Mouse (Mus musculus) lung, embryonic 14.5 days (tissue): Measurements from ENCODE around the gene Abhd17a. TPM values are rescaled to one million over a fixed set of nuclear protein-coding genes. Genes with fewer than 3 reads are reported as not detected.

Experiments used
- ATAC-seq: fragments of 200-750 bp; cut with Nextera tagmentation; 2 replicates; pipeline ENCODE4 v1.8.0; 2017; ENCODE audit warnings: mild to moderate bottlenecking, moderate TSS enrichment, moderate library complexity; ENCODE audit not compliant: insufficient read depth
- DNase-seq: peaks from one replicate; pipeline ENCODE4 v3.0.0-alpha.2; 2015
- H3K27ac ChIP-seq: fragments of 300-500 bp; sonication (generic); 2 replicates; pipeline ENCODE4 v1.5.1; 2014; ENCODE audit warnings: low read depth, mild to moderate bottlenecking, moderate library complexity
- H3K27me3 ChIP-seq: fragments of 300-500 bp; sonication (generic); 2 replicates; pipeline ENCODE4 v1.6.1; 2014; ENCODE audit warnings: low read length, control low read depth; ENCODE audit not compliant: insufficient read depth
- H3K36me3 ChIP-seq: fragments of 300-500 bp; sonication (generic); 2 replicates; pipeline ENCODE4 v1.6.1; 2014; ENCODE audit warnings: control low read depth; ENCODE audit not compliant: insufficient read depth
- H3K4me1 ChIP-seq: fragments of 300-500 bp; sonication (generic); 2 replicates; pipeline ENCODE4 v1.6.1; 2014; ENCODE audit warnings: antibody characterized with exemption, control low read depth; ENCODE audit not compliant: insufficient read depth
- H3K4me2 ChIP-seq: fragments of 300-500 bp; sonication (generic); 2 replicates; pipeline ENCODE4 v1.6.1; 2014; ENCODE audit warnings: mild to moderate bottlenecking
- H3K4me3 ChIP-seq: fragments of 300-500 bp; sonication (generic); 2 replicates; pipeline ENCODE4 v1.5.1; 2014; ENCODE audit warnings: low read depth, low read length
- H3K9ac ChIP-seq: fragments of 300-500 bp; sonication (generic); 2 replicates; pipeline ENCODE4 v1.6.1; 2014
- H3K9me3 ChIP-seq: fragments of 300-500 bp; sonication (generic); 2 replicates; pipeline ENCODE4 v1.6.1; 2016; ENCODE audit warnings: low read depth, low read length, control low read depth
- CTCF ChIP-seq: IDR thresholded peaks from 2 replicates; pipeline ENCODE4 v1.5.1; 2016; ENCODE audit warnings: antibody characterized with exemption, low read depth
- WGBS: fragments of 180-500 bp; shearing (Covaris S2); extraction: QIAGEN DNeasy Blood & Tissue Kit; methylation state at CpG from one replicate; pipeline ENCODE4 v1.1.7; 2014; 5-methylcytosine and 5-hydroxymethylcytosine counted together
- polyA plus RNA-seq: library from polyadenylated mRNA; unstranded; fragments of >200 nt; fragmentation: Nextera tagmentation; extraction: Ambion mirVana; gene quantifications from 2 replicates; pipeline ENCODE4 v1.2.1, GENCODE M21; 2014

Gene Abhd17a
- polyA plus RNA-seq, 1 experiment from 2014 or later: 153 TPM

GRCm38 (mm10) chr10:80576351-80577194 lies 13.6 kb downstream of the Abhd17a start:
- peaks cover 16% of the 10 kb centered on the region for H3K4me1 ChIP-seq
- under 1% methylated on average over 92 of the region's 96 CpGs for WGBS
- peak overlapping the region; percentile 69 for H3K9ac ChIP-seq
- H3K9me3 ChIP-seq: no peaks in the 10 kb centered on the region
- H3K4me2 ChIP-seq: peak overlapping the region; percentile 76
- H3K27ac ChIP-seq: peak overlapping the region; percentile 95
- DNase-seq: peak; percentile 76
- ATAC-seq: peak; percentile 5
- peak overlapping the region; percentile 87 for H3K4me3 ChIP-seq
- H3K36me3 ChIP-seq: no peaks in the 10 kb centered on the region
- 0 out of 2 replicates have a peak, but pooled peaks have one; percentile 2 for TF ChIP-seq CTCF
- H3K27me3 ChIP-seq: no peaks in the 10 kb centered on the region

- H3K4me1 ChIP-seq: peaks cover 22% of the 10 kb centered on the region
- H3K27ac ChIP-seq: no peak overlapping the region
- no peaks in the 10 kb centered on the region for H3K27me3 ChIP-seq
- no peak for DNase-seq
- no peaks in the 10 kb centered on the region for H3K36me3 ChIP-seq
- WGBS: 9% methylated on average over 17 of the region's 17 CpGs
- H3K9ac ChIP-seq: peak overlapping the region; percentile 69
- H3K4me3 ChIP-seq: peak overlapping the region; percentile 87
- ATAC-seq: no peak
- no peak for TF ChIP-seq CTCF
- no peaks in the 10 kb centered on the region for H3K9me3 ChIP-seq
- H3K4me2 ChIP-seq: peak overlapping the region; percentile 76
These were observed 14.2 kb downstream of the Abhd17a start for GRCm38 (mm10) chr10:80575925-80576324.

- H3K4me3 ChIP-seq: peak overlapping the region; percentile 87; the same call in 1 of the 2 replicates
These were observed 15.2 kb downstream of the Abhd17a start for GRCm38 (mm10) chr10:80574896-80575295.

GRCm38 (mm10) chr10:80573944-80574343 lies 16.2 kb downstream of the Abhd17a start:
- no peak for TF ChIP-seq CTCF
- H3K4me2 ChIP-seq: 0 out of 2 replicates have a peak overlapping the region, but pooled peaks have one; percentile 8
- 48% methylated on average over 9 of the region's 9 CpGs for WGBS
- H3K9ac ChIP-seq: peak overlapping the region; percentile 31
- no peak overlapping the region for H3K4me3 ChIP-seq
- H3K27ac ChIP-seq: peak overlapping the region; percentile 55
- H3K4me1 ChIP-seq: peaks cover 27% of the 10 kb centered on the region
- no peak for DNase-seq
- no peaks in the 10 kb centered on the region for H3K9me3 ChIP-seq
- no peaks in the 10 kb centered on the region for H3K27me3 ChIP-seq
- no peak for ATAC-seq
- H3K36me3 ChIP-seq: no peaks in the 10 kb centered on the region

More at GRCm38 (mm10) chr10:80574896-80575295, 15.2 kb downstream of the Abhd17a start:
- Histone ChIP-seq H3K4me1 (peaks cover 28% of the 10 kb centered on the region), H3K9ac (no peak overlapping the region; the same call in 1 of the 2 replicates), H3K27ac (no peak overlapping the region), H3K27me3 (no peaks in the 10 kb centered on the region), H3K9me3 (no peaks in the 10 kb centered on the region), H3K4me2 (peak overlapping the region; percentile 76), H3K36me3 (no peaks in the 10 kb centered on the region)
- ATAC-seq (no peak), DNase-seq (no peak)
- WGBS: 73% methylated on average over 3 of the region's 3 CpGs
- no peak for TF ChIP-seq CTCF

- H3K9ac ChIP-seq: no peak overlapping the region
These were observed 17.7 kb downstream of the Abhd17a start for GRCm38 (mm10) chr10:80572477-80572876.

GRCm38 (mm10) chr10:80570871-80571836 lies 19.0 kb downstream of the Abhd17a start:
- 20% methylated on average over 30 of the region's 30 CpGs for WGBS
- H3K4me3 ChIP-seq: peak overlapping the region; percentile 18
- H3K4me1 ChIP-seq: peaks cover 29% of the 10 kb centered on the region
- H3K9ac ChIP-seq: peak overlapping the region; percentile 46
- DNase-seq (peak; percentile 44), ATAC-seq (0 out of 2 replicates have a peak, but pooled peaks have one; percentile 15)
- H3K36me3 ChIP-seq: peaks cover 13% of the 10 kb centered on the region
- peak overlapping the region; percentile 52 for H3K4me2 ChIP-seq
- no peaks in the 10 kb centered on the region for H3K27me3 ChIP-seq
- H3K9me3 ChIP-seq: no peaks in the 10 kb centered on the region
- H3K27ac ChIP-seq: peak overlapping the region; percentile 62
- TF ChIP-seq CTCF: no peak

More at GRCm38 (mm10) chr10:80572477-80572876, 17.7 kb downstream of the Abhd17a start:
- DNase-seq (no peak), ATAC-seq (no peak)
- Histone ChIP-seq H3K4me1 (peaks cover 25% of the 10 kb centered on the region), H3K4me3 (no peak overlapping the region), H3K27me3 (no peaks in the 10 kb centered on the region), H3K4me2 (no peak overlapping the region; the same call in 1 of the 2 replicates), H3K36me3 (peaks cover 13% of the 10 kb centered on the region), H3K9me3 (no peaks in the 10 kb centered on the region), H3K27ac (0 out of 2 replicates have a peak overlapping the region, but pooled peaks have one; percentile 62)
- TF ChIP-seq CTCF: no peak
- WGBS: 70% methylated on average over 2 of the region's 2 CpGs
